Mouse (Mus musculus) common myeloid progenitor, adult 5-6 weeks (primary cell): ENCODE results near the gene Sept12. TPM values are rescaled to one million over a fixed set of nuclear protein-coding genes. Genes with fewer than 3 reads are reported as not detected.

Experiments
- ATAC-seq: replicated peaks from 2 replicates; pipeline ENCODE4 v1.8.0; 2016; ENCODE audit warnings: low read depth, mild to moderate bottlenecking, moderate TSS enrichment, inconsistent platforms; ENCODE audit not compliant: poor library complexity, severe bottlenecking
- total RNA-seq: library from RNA; stranded (forward); fragments of 200-1000, 187-1606 nt; gene quantifications from 2 replicates; pipeline ENCODE4 v1.2.3, GENCODE M21; 2017

Gene Sept12
- not detected in 2 replicates for total RNA-seq

DNA sequence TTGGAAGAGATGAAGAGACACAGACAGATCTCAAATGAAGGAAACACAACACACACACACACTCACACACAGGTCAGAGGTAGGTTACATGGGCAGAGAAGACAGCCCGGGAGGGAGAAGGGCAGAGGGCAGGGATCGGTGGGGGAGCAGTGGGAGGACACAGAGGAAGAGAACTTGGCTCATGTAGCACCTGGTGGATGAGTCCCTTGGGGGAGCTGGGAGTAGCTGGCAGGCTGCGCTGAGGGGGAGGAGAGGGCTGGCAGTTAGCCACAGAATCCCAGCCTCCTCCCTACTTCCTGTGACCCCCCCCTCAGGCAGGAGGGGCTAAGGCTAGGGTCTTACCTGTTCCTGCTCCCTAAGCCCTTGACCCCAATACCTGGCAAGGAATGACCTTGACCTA, at the start of gene Sept12:
Gene Sept12 (minus strand): TSS at position 300 of the 400 bp plus-strand sequence.
- no peak for ATAC-seq

DNA sequence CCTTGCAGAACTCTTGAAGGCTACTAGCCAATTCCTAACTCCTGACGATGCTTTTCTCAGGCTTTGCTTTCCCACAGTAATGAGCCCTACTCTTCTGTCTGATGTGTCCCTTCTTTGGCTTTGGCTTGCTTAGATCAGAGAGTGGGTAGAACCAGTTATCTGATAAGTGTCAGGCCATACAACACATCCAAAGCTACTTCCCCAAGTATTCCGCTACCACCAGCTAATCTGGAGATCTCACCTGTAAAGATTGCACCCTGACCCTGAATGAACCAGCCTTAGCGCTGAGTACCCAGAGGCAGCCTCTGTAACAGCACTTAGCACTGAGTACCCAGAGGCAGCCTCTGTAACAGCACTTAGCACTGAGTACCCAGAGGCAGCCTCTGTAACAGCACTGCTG, 47.7 kb upstream of the Sept12 start:
- ATAC-seq = no peak

- no peak for ATAC-seq
Measured at GRCm38 (mm10) chr16:5036649-5037234, 39.1 kb upstream of the Sept12 start.

DNA sequence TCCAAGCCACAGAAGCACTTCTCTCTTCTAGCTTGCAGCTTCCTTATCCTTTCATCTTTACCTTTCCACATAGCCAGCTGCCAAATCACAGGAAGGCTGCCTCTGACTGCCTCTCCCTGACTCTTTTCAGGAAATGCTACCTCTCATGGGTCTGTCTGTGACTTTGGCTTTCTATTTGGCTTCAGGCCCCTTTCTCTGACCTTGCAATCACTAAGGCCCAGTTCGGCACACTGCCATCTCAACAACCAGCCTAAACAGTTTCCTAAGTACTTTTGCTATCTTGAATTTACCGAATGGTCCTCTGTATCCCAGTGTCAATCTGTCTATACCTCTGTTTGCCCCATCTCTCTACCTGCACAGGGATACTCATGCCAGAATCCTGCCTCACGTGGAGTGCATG, 37.9 kb upstream of the Sept12 start:
- no peak for ATAC-seq

- 0 out of 2 replicates have a peak, but pooled peaks have one; percentile 22 for ATAC-seq
Measured at GRCm38 (mm10) chr16:5029847-5030246, 32.2 kb upstream of the Sept12 start.

DNA sequence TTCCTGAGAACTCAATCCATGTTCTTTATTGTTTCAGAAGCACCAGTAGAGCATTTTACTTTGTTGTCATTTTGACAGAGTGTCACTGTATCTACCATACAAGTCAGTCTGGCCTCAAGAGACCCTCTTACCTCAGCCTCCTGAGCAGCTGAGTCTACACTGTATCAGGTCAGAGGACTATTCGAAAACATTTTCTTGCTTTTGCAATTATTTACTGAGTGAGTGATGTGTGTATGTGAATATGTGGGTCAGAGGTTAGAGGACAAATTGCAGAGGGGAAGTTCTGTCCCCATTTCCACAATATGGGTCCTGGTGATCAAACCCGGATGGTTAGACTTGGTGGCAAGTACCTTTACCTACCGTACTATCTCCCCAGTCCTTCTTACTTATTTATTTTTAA, 26.4 kb upstream of the Sept12 start:
- ATAC-seq = no peak

DNA sequence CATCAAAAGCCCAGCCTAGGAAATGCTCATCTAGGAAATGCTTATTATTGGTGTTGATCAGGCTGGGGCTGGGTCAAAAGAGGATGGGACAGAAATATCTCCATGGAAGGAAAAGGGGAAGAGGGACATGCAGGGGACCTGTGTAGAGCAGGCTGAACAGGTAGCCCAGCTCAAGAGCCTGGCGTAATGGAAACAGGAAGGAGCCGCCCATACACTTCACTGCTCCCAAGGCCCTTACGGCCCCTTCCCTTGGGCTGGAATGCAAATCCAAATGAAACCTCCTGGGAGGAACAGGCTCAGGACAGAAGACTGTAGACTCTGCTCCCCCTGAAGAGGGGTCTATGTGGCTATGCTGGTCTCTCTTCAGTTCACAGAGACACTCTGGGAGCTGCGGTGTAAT, 16.9 kb upstream of the Sept12 start:
- ATAC-seq = no peak

GRCm38 (mm10) chr16:5013054-5013838, 15.6 kb upstream of the Sept12 start, which contains the start of gene Rogdi:
Gene Rogdi (minus strand): TSS chr16:5013553.
- peak; percentile 87 for ATAC-seq

- peak; percentile 34 for ATAC-seq
Measured at GRCm38 (mm10) chr16:5012036-5013005, 14.7 kb upstream of the Sept12 start.

DNA sequence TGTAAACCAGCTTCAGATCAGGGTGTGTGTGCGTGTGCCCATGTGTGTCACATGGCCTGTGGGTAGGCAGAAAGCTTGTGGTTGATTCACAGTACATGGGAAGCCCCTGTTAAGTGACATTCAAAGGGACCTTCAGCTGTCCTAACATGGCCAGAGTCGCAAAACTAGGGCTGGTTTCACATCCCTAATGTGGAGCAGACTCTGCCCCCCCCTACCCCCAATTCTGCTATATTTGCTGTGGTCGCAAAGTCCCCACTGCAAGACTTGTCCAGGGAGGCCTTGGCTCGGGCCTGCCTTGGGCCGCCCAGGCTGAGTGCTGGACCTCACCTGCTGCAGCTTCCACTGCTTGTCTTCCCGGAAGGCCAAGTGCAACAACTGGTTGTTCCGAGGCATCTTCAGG, 13.6 kb upstream of the Sept12 start:
- peak; percentile 19 for ATAC-seq

GRCm38 (mm10) chr16:5010371-5010935, 12.8 kb upstream of the Sept12 start:
- no peak for ATAC-seq

DNA sequence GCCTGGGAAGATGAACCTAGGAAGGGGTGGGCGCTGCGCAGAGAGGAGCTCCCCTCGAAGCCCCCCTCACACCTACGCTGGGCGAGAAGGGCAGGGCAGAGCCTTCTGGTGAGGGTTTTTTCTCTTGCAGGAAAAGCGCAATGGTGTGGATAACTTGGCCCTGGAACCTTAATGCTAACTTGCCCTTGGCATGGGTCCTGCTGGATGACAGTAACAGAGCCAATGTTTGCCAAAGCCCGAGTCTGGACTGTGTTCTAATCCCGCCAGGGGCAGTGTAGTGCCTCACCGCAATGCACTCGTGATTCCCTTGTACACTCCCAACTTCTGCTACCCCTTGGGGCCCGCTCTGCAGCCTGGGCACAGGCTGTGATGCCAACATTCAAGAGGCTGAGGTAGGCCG, 10.4 kb upstream of the Sept12 start:
- ATAC-seq = no peak

DNA sequence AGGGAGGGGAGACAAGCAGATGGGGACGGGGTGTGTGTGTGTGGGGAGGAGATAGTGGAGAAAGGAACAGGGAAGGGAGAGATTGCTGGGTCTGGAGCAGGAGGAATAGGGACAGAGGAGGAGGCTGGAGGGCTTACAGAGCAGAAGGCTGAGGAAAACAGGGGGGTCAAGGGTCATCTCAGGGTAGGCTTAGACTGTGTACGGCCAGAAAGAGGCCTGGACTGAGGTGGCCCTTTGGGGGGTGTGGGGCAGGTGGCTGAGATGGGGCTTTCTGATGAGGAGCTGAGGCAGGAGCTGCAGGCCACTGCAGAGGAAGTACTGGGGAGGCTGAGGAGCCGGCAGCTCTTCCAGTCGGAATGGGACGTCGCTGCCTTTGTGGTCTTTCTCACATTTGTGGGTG, 9.8 kb upstream of the Sept12 start:
- ATAC-seq = no peak

DNA sequence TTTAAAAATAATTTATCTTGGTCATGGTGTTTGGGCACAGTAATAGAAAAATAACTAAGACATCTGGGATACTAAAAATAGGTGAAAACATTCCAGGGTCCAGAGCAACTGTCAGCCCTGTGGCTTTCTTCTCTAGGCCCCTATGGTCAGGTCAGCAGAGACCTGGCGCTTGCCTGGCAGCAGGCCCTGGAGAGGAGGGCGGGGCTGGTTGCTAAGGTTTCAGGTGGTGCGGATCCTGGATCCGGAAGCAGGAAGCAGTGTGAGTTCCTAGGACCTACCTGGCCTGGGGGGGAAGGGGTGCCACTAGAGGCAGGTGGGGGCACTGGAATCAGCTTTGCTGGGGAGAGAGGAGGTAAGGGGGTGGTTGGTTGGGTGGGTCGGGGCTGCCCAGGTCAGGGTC, 9.4 kb upstream of the Sept12 start, which contains the start of gene Smim22:
Gene Smim22 (plus strand): TSS at position 222 of the 400 bp plus-strand sequence.
- ATAC-seq = no peak

GRCm38 (mm10) chr16:5000611-5001010, 3.0 kb upstream of the Sept12 start:
- no peak for ATAC-seq

DNA sequence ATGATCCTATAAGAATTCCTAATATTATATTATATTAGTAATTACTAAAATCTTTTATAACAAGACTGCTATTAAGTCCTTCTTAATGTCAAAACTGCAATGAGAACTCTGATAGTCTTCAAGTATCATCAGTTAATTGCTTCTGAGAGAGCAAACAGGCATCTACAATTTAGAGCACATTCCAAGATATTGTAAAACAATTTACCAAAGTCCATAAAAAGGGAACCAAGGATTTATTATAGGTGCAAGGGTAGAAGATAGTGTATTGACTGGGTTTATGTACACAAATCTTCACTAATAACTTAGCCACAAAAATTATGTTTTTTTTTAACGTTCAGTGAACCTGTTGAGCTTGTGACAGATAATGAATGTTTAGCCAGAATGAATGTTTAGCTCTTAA, 1.3 kb upstream of the Sept12 start:
- ATAC-seq = no peak

GRCm38 (mm10) chr16:4993276-4993675, 4.4 kb downstream of the Sept12 start:
- ATAC-seq = no peak

DNA sequence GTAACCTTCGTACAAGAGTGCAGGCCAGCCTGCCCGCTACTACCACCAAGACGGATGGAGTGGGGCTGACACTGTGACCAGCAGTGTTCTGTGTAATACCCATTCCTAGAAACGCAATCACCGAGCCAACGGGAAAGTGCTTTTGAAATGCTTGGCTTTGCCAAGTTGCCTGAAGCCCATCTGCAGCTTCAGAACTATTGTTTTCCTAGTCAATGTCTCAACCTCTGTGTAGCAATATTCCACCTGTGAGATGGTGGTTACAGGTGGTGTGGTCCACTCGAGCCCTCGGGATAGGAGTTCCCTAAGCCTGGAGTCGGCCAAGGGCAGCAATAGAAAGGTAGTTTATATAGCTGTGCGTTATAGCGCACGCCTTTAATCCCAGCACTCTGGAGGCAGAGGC, 12.9 kb downstream of the Sept12 start:
- ATAC-seq = no peak

GRCm38 (mm10) chr16:4979755-4980380, 17.8 kb downstream of the Sept12 start:
- ATAC-seq = peak; percentile 86
